Mouse (Mus musculus) megakaryocyte, embryonic 14.5 days (primary cell): Measurements from ENCODE around the gene Olfr1224-ps1. TPM values are rescaled to one million over a fixed set of nuclear protein-coding genes. Genes with fewer than 3 reads are reported as not detected.
"Not testable (repeated sequence)": the region's sequence is repeated elsewhere in the genome, so short reads cannot be mapped to it uniquely, and the experiment has no call there.

Source experiments
- H3K27me3 ChIP-seq: replicated peaks from 2 replicates; pipeline ENCODE3; 2012; ENCODE audit warnings: inconsistent platforms
- H3K36me3 ChIP-seq: replicated peaks from 2 replicates; pipeline ENCODE3; 2012; ENCODE audit warnings: low read length, inconsistent platforms, mixed read lengths
- H3K4me1 ChIP-seq: 2 replicates; pipeline ENCODE4 v1.6.1; 2012; ENCODE audit warnings: inconsistent platforms
- H3K4me3 ChIP-seq: replicated peaks from 2 replicates; pipeline ENCODE3; 2012; ENCODE audit warnings: moderate library complexity, mild to moderate bottlenecking, inconsistent platforms
- H3K9me3 ChIP-seq: 2 replicates; pipeline ENCODE4 v1.6.1; 2012; ENCODE audit warnings: inconsistent platforms
- FLI1 ChIP-seq: IDR thresholded peaks from 2 replicates; pipeline ENCODE4 v1.6.1; 2012; ENCODE audit warnings: low read length, inconsistent platforms, mixed read lengths
- GATA1 ChIP-seq: IDR thresholded peaks from 3 replicates; pipeline ENCODE4 v1.6.1; 2012; ENCODE audit warnings: mixed read lengths, low read length, inconsistent platforms, borderline replicate concordance
- polyA plus RNA-seq: library from polyadenylated mRNA; stranded (reverse); fragments of >175 nt; gene quantifications from 2 replicates; pipeline ENCODE4 v1.2.3, GENCODE M21; 2012; ENCODE audit warnings: low replicate concordance; ENCODE audit not compliant: insufficient read depth

The Olfr1224-ps1 gene
- not detected in 2 replicates for polyA plus RNA-seq

- H3K4me3 ChIP-seq, H3K36me3 ChIP-seq, H3K9me3 ChIP-seq, H3K27me3 ChIP-seq, H3K4me1 ChIP-seq: not testable (repeated sequence)
These were observed at the start of gene Olfr1224-ps1 for GRCm38 (mm10) chr2:89163991-89164390. Gene Olfr1224-ps1 (minus strand): TSS chr2:89164091.

- Histone ChIP-seq H3K4me1 (peaks cover 12% of the 10 kb centered on the region), H3K4me3 (no peak within 1 kb of the TSS), H3K27me3 (no peaks in the 10 kb centered on the region), H3K36me3 (no peaks in the 10 kb centered on the region), H3K9me3 (no peaks in the 10 kb centered on the region; the same call in 1 of the 2 replicates)
- TF ChIP-seq GATA1 (no peak), FLI1 (no peak)
These were observed 36.1 kb upstream of the Olfr1224-ps1 start, which contains the start of gene Olfr1226 for GRCm38 (mm10) chr2:89199948-89200347. Gene Olfr1226 (minus strand): TSS chr2:89200048.

GRCm38 (mm10) chr2:89196325-89196982 is 32.6 kb upstream of the Olfr1224-ps1 start:
- Histone ChIP-seq H3K27me3 (no peaks in the 10 kb centered on the region), H3K36me3 (no peaks in the 10 kb centered on the region), H3K9me3 (no peaks in the 10 kb centered on the region; the same call in 1 of the 2 replicates), H3K4me1 (peaks cover 12% of the 10 kb centered on the region), H3K4me3 (peak overlapping the region; percentile 38)
- no peak for TF ChIP-seq GATA1
- TF ChIP-seq FLI1, result no peak

GRCm38 (mm10) chr2:89174569-89174968 is 10.7 kb upstream of the Olfr1224-ps1 start, which contains the start of gene Olfr1225:
Gene Olfr1225 (minus strand): TSS chr2:89174669.
- Histone ChIP-seq H3K36me3 (no peaks in the 10 kb centered on the region), H3K4me1 (no peaks in the 10 kb centered on the region), H3K4me3 (no peak within 1 kb of the TSS), H3K9me3 (0 out of 2 replicates have a peak, but pooled peaks cover 4% of the 10 kb centered on the region), H3K27me3 (no peaks in the 10 kb centered on the region)
- no peak for TF ChIP-seq FLI1
- TF ChIP-seq GATA1, result no peak

- not testable (repeated sequence) for H3K9me3 ChIP-seq, H3K4me3 ChIP-seq, H3K36me3 ChIP-seq, H3K4me1 ChIP-seq, H3K27me3 ChIP-seq
These were observed 820 bp upstream of the Olfr1224-ps1 start for GRCm38 (mm10) chr2:89164711-89165110.

- TF ChIP-seq GATA1, result no peak
- no peak for TF ChIP-seq FLI1
- no peaks in the 10 kb centered on the region for H3K4me1 ChIP-seq
- no peaks in the 10 kb centered on the region for H3K27me3 ChIP-seq
- no peaks in the 10 kb centered on the region for H3K36me3 ChIP-seq
- no peaks in the 10 kb centered on the region for H3K9me3 ChIP-seq
- no peak within 1 kb of the TSS for H3K4me3 ChIP-seq
These were observed 12.4 kb downstream of the Olfr1224-ps1 start, which contains the start of gene Olfr1223 for GRCm38 (mm10) chr2:89151460-89151859. Gene Olfr1223 (minus strand): TSS chr2:89151560.

- H3K36me3 ChIP-seq, result no peaks in the 10 kb centered on the region
- TF ChIP-seq FLI1, result no peak
- no peak for TF ChIP-seq GATA1
These were observed 30.9 kb downstream of the Olfr1224-ps1 start, which contains the start of gene Olfr1222 for GRCm38 (mm10) chr2:89132954-89133353. Gene Olfr1222 (minus strand): TSS chr2:89133054.

GRCm38 (mm10) chr2:89117183-89117582 is 46.7 kb downstream of the Olfr1224-ps1 start, which contains the start of gene Olfr1221:
Gene Olfr1221 (minus strand): TSS chr2:89117283.
- TF ChIP-seq FLI1 (no peak), GATA1 (no peak)
- Histone ChIP-seq H3K4me3 (no peak within 1 kb of the TSS), H3K36me3 (no peaks in the 10 kb centered on the region), H3K4me1 (no peaks in the 10 kb centered on the region), H3K27me3 (no peaks in the 10 kb centered on the region), H3K9me3 (no peaks in the 10 kb centered on the region)

More at GRCm38 (mm10) chr2:89132954-89133353, 30.9 kb downstream of the Olfr1224-ps1 start, which contains the start of gene Olfr1222:
- H3K4me1 ChIP-seq, result no peaks in the 10 kb centered on the region
- no peaks in the 10 kb centered on the region for H3K27me3 ChIP-seq
- H3K9me3 ChIP-seq, result no peaks in the 10 kb centered on the region
- no peak within 1 kb of the TSS for H3K4me3 ChIP-seq

- TF ChIP-seq FLI1 (no peak), GATA1 (no peak)
- no peaks in the 10 kb centered on the region for H3K4me1 ChIP-seq
These were observed 57.2 kb downstream of the Olfr1224-ps1 start, which contains the start of gene Olfr1220 for GRCm38 (mm10) chr2:89106735-89107134. Gene Olfr1220 (minus strand): TSS chr2:89106835.

GRCm38 (mm10) chr2:89105651-89106050 is 58.2 kb downstream of the Olfr1224-ps1 start:
- H3K36me3 ChIP-seq, result no peaks in the 10 kb centered on the region
- H3K4me3 ChIP-seq, result no peak overlapping the region
- TF ChIP-seq GATA1 (no peak), FLI1 (no peak)
- H3K27me3 ChIP-seq, result no peaks in the 10 kb centered on the region
- H3K4me1 ChIP-seq, result no peaks in the 10 kb centered on the region
- no peaks in the 10 kb centered on the region for H3K9me3 ChIP-seq

More at GRCm38 (mm10) chr2:89106735-89107134, 57.2 kb downstream of the Olfr1224-ps1 start, which contains the start of gene Olfr1220:
- Histone ChIP-seq H3K9me3 (no peaks in the 10 kb centered on the region), H3K4me3 (no peak within 1 kb of the TSS), H3K36me3 (no peaks in the 10 kb centered on the region), H3K27me3 (no peaks in the 10 kb centered on the region)

Other genes starting within 250 kb of the Olfr1224-ps1 start
- gene Olfr1209, start 248.9 kb downstream of the Olfr1224-ps1 start, polyA plus RNA-seq, result not detected in 2 replicates
- gene Olfr1211, start 226.0 kb downstream of the Olfr1224-ps1 start, polyA plus RNA-seq, result not detected in 2 replicates
- gene Olfr1212, start 210.1 kb downstream of the Olfr1224-ps1 start, polyA plus RNA-seq, result not detected in 2 replicates
- not detected in 2 replicates for gene Gm13762, start 183.8 kb downstream of the Olfr1224-ps1 start, polyA plus RNA-seq
- gene Olfr1214, start 171.4 kb downstream of the Olfr1224-ps1 start, polyA plus RNA-seq, result not detected in 2 replicates
- gene Olfr1215, start 157.1 kb downstream of the Olfr1224-ps1 start, polyA plus RNA-seq, result not detected in 2 replicates
- not detected in 2 replicates for gene Olfr1216, start 145.8 kb downstream of the Olfr1224-ps1 start, polyA plus RNA-seq
- not detected in 2 replicates for gene Olfr1217, start 132.0 kb downstream of the Olfr1224-ps1 start, polyA plus RNA-seq
- gene Olfr1218, start 102.9 kb downstream of the Olfr1224-ps1 start, polyA plus RNA-seq, result not detected in 2 replicates
- not detected in 2 replicates for gene Olfr1219, start 80.6 kb downstream of the Olfr1224-ps1 start, polyA plus RNA-seq
- gene Olfr1220, start 57.3 kb downstream of the Olfr1224-ps1 start, polyA plus RNA-seq, result not detected in 2 replicates
- gene Olfr1221, start 46.8 kb downstream of the Olfr1224-ps1 start, polyA plus RNA-seq, result not detected in 2 replicates
- not detected in 2 replicates for gene Olfr1222, start 31.0 kb downstream of the Olfr1224-ps1 start, polyA plus RNA-seq
- gene Olfr1223, start 12.5 kb downstream of the Olfr1224-ps1 start, polyA plus RNA-seq, result not detected in 2 replicates
- not detected in 2 replicates for gene Olfr1225, start 10.6 kb upstream of the Olfr1224-ps1 start, polyA plus RNA-seq
- gene Olfr1226, start 36.0 kb upstream of the Olfr1224-ps1 start, polyA plus RNA-seq, result not detected in 2 replicates
- not detected in 2 replicates for gene Olfr1228, start 90.0 kb upstream of the Olfr1224-ps1 start, polyA plus RNA-seq
- not detected in 2 replicates for gene Olfr1229, start 123.9 kb upstream of the Olfr1224-ps1 start, polyA plus RNA-seq
- gene Olfr1230, start 133.2 kb upstream of the Olfr1224-ps1 start, polyA plus RNA-seq, result not detected in 2 replicates
- not detected in 2 replicates for gene Olfr1231, start 143.0 kb upstream of the Olfr1224-ps1 start, polyA plus RNA-seq
- gene Olfr1232, start 165.6 kb upstream of the Olfr1224-ps1 start, polyA plus RNA-seq, result not detected in 2 replicates
- not detected in 2 replicates for gene Olfr1233, start 178.3 kb upstream of the Olfr1224-ps1 start, polyA plus RNA-seq
- not detected in 2 replicates for gene Olfr1234, start 200.8 kb upstream of the Olfr1224-ps1 start, polyA plus RNA-seq
- not detected in 2 replicates for gene Olfr1238, start 245.6 kb upstream of the Olfr1224-ps1 start, polyA plus RNA-seq